Mouse (Mus musculus): ENCODE measurements around the gene Memo1. TPM values are rescaled to one million over a fixed set of nuclear protein-coding genes. Genes with fewer than 3 reads are reported as not detected.
"Not testable (repeated sequence)": the region's sequence is repeated elsewhere in the genome, so short reads cannot be mapped to it uniquely, and the experiment has no call there.

Memo1 gene
- total RNA-seq, 1 experiment = 66.7 TPM

DNA sequence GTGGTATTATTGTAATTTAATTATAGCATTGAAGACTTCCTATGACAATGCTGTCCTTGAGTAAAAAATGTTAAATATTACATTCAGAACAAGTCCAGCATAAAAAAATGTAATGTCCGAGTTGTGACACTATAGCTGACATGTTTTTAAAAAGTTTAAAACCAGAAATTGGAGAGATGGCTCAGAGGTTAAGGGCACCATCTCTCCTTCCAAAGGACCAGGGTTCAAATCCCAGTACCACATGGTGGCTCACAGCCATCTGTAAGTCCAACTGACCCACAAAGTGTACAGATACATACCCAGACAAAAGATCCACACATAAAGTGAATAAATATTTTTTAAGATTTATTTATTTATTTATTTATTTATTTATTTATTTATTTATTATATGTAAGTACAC is 10.7 kb upstream of the Memo1 start:
- Histone ChIP-seq H3K4me1 (ENCODE audit: control insufficient read depth in 2 of 2, insufficient read depth in 2 of 2, low read length in 2 of 2, poor library complexity in 1 of 2) (peaks cover 2 to 4% of the 10 kb centered on the region in 2 experiments; a peak in 3 of 4 replicates), H3K36me3 (ENCODE audit: control insufficient read depth, insufficient read depth, low read length, poor library complexity, severe bottlenecking) (peaks cover 34% of the 10 kb centered on the region), H3K4me3 (ENCODE audit: insufficient read depth in 1 of 2, low read depth in 1 of 2, low read length in 2 of 2, poor library complexity in 1 of 2, severe bottlenecking in 1 of 2) (no peak overlapping the region), H3K9me3 (ENCODE audit: control insufficient read depth, insufficient read depth, low read depth, low read length) (no peaks in the 10 kb centered on the region), H3K27ac (ENCODE audit: insufficient read depth, low read depth, low read length, poor library complexity, severe bottlenecking) (no peak overlapping the region), H3K9ac (ENCODE audit: insufficient read depth, low read depth, low read length, poor library complexity, severe bottlenecking) (no peak overlapping the region)
- in situ Hi-C loops (cut with MboI; ENCODE audit: low sequenced_read_pairs in 2 of 2, unreplicated experiment in 2 of 2) = no loop called here
- no peak for TF ChIP-seq CHD2 (IDR thresholded peaks at IDR 0.05; ENCODE audit: low read depth, low read length)
- no peak for DNase-seq (ENCODE audit: low read depth, low spot score)

DNA sequence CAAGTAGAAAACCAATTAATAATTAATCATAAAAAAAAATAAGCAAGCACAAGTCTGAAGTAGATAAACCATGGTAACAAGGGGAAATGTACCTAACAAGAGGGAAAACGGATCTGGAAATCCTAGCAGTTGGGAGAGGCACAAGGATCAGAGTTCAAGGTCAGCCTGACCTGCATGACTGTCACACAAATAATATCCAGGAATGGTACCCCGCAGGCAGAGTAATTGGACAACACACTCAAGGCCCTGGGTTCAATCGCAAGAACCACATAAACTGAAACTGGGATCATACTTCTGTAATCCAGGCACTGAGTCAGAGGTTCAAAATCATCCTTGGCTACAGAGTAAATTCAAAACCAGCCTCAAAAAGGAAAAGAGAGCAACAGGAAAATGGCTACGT is 10.3 kb upstream of the Memo1 start:
- H3K4me1 ChIP-seq (ENCODE audit: control insufficient read depth in 2 of 2, insufficient read depth in 2 of 2, low read length in 2 of 2, poor library complexity in 1 of 2) = peaks cover 2 to 4% of the 10 kb centered on the region in 2 experiments; a peak in 3 of 4 replicates
- no peaks in the 10 kb centered on the region for H3K9me3 ChIP-seq (ENCODE audit: control insufficient read depth, insufficient read depth, low read depth, low read length)
- no peak overlapping the region for H3K4me3 ChIP-seq (ENCODE audit: insufficient read depth in 1 of 2, low read depth in 1 of 2, low read length in 2 of 2, poor library complexity in 1 of 2, severe bottlenecking in 1 of 2)
- H3K9ac ChIP-seq (ENCODE audit: insufficient read depth, low read depth, low read length, poor library complexity, severe bottlenecking) = no peak overlapping the region
- no peak overlapping the region for H3K27ac ChIP-seq (ENCODE audit: insufficient read depth, low read depth, low read length, poor library complexity, severe bottlenecking)
- in situ Hi-C loops (cut with MboI; ENCODE audit: low sequenced_read_pairs in 2 of 2, unreplicated experiment in 2 of 2) = no loop called here
- no peak for DNase-seq (ENCODE audit: low read depth, low spot score)
- TF ChIP-seq MAFK (IDR thresholded peaks at IDR 0.05; ENCODE audit: insufficient read depth, low read depth, low read length) = no peak
- no peak for TF ChIP-seq ZC3H11A (IDR thresholded peaks at IDR 0.05; ENCODE audit: borderline replicate concordance, low read depth, low read length)
- no peak for TF ChIP-seq HCFC1 (IDR thresholded peaks at IDR 0.05; ENCODE audit: borderline replicate concordance, insufficient read depth, low read length)
- no peak for TF ChIP-seq CHD2 (IDR thresholded peaks at IDR 0.05; ENCODE audit: low read depth, low read length)
- no peak for TF ChIP-seq ZNF384 (IDR thresholded peaks at IDR 0.05; ENCODE audit: low read depth, low read length)
- peaks cover 34% of the 10 kb centered on the region for H3K36me3 ChIP-seq (ENCODE audit: control insufficient read depth, insufficient read depth, low read length, poor library complexity, severe bottlenecking)

DNA sequence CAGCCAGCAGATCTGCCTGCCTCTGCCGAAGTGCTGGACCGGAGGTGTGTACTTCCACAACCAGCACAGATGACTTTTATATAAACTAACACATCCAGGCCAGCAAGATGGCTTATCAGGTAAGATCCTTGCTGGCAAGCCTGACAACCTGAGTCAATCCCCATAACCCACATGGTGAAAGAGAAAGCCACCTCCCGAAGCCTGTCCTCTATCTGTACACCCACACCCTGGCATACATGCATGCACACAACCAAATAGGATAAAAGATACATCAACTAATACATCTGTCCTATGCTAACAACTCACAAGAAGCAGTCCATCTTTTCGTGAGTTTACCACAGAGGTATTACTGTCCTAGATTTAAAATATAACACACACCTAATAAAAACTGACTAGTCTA is 8.7 kb upstream of the Memo1 start:
- Histone ChIP-seq H3K4me3 (ENCODE audit: insufficient read depth in 1 of 2, low read depth in 1 of 2, low read length in 2 of 2, poor library complexity in 1 of 2, severe bottlenecking in 1 of 2) (no peak overlapping the region), H3K9me3 (ENCODE audit: control insufficient read depth, insufficient read depth, low read depth, low read length) (no peaks in the 10 kb centered on the region), H3K27ac (ENCODE audit: insufficient read depth, low read depth, low read length, poor library complexity, severe bottlenecking) (no peak overlapping the region), H3K36me3 (ENCODE audit: control insufficient read depth, insufficient read depth, low read length, poor library complexity, severe bottlenecking) (peaks cover 30% of the 10 kb centered on the region), H3K9ac (ENCODE audit: insufficient read depth, low read depth, low read length, poor library complexity, severe bottlenecking) (no peak overlapping the region), H3K4me1 (ENCODE audit: control insufficient read depth in 2 of 2, insufficient read depth in 2 of 2, low read length in 2 of 2, poor library complexity in 1 of 2) (peaks cover 0 to 4% of the 10 kb centered on the region in 2 experiments; a peak in 2 of 4 replicates)
- DNase-seq (ENCODE audit: low read depth, low spot score) = no peak
- in situ Hi-C loops (cut with MboI; ENCODE audit: low sequenced_read_pairs in 2 of 2, unreplicated experiment in 2 of 2) = no loop called here
- TF ChIP-seq ZNF384 (IDR thresholded peaks at IDR 0.05; ENCODE audit: low read depth, low read length) = no peak
- no peak for TF ChIP-seq HCFC1 (IDR thresholded peaks at IDR 0.05; ENCODE audit: borderline replicate concordance, insufficient read depth, low read length)
- TF ChIP-seq MAFK (IDR thresholded peaks at IDR 0.05; ENCODE audit: insufficient read depth, low read depth, low read length) = no peak
- no peak for TF ChIP-seq CHD2 (IDR thresholded peaks at IDR 0.05; ENCODE audit: low read depth, low read length)
- TF ChIP-seq ZC3H11A (IDR thresholded peaks at IDR 0.05; ENCODE audit: borderline replicate concordance, low read depth, low read length) = no peak

DNA sequence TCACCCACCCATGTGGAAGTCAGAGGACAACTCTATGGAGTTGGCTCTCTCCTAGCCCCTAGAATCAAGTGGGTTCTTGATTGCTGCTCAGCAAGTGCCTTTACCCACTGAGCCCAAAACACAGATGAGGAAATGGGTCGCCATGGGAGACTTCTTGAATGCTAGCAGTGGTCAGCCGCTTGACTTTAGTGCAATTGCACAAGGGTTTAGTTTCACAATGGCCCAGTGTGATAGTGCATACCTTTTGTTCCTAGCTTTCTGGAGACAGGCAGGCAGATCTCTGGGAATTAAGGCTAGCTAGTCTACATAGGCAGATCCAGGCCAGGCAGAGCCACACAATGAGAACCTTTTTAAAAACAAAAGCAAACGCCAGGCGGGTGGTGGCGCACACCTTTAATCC is 4.8 kb upstream of the Memo1 start:
- H3K4me1 ChIP-seq (ENCODE audit: control insufficient read depth in 2 of 2, insufficient read depth in 2 of 2, low read length in 2 of 2, poor library complexity in 1 of 2) = peaks cover 0 to 4% of the 10 kb centered on the region in 2 experiments; a peak in 2 of 4 replicates
- TF ChIP-seq MAFK (IDR thresholded peaks at IDR 0.05; ENCODE audit: insufficient read depth, low read depth, low read length) (no peak), HCFC1 (IDR thresholded peaks at IDR 0.05; ENCODE audit: borderline replicate concordance, insufficient read depth, low read length) (no peak)
- no peaks in the 10 kb centered on the region for H3K9me3 ChIP-seq (ENCODE audit: control insufficient read depth, insufficient read depth, low read depth, low read length)
- in situ Hi-C loops (cut with MboI; ENCODE audit: low sequenced_read_pairs in 2 of 2, unreplicated experiment in 2 of 2) = no loop called here
- H3K9ac ChIP-seq (ENCODE audit: insufficient read depth, low read depth, low read length, poor library complexity, severe bottlenecking) = no peak overlapping the region
- no peak overlapping the region for H3K27ac ChIP-seq (ENCODE audit: insufficient read depth, low read depth, low read length, poor library complexity, severe bottlenecking)
- H3K4me3 ChIP-seq (ENCODE audit: insufficient read depth in 1 of 2, low read depth in 1 of 2, low read length in 2 of 2, poor library complexity in 1 of 2, severe bottlenecking in 1 of 2) = no peak overlapping the region
- peaks cover 16% of the 10 kb centered on the region for H3K36me3 ChIP-seq (ENCODE audit: control insufficient read depth, insufficient read depth, low read length, poor library complexity, severe bottlenecking)
- no peak for DNase-seq (ENCODE audit: low read depth, low spot score)

DNA sequence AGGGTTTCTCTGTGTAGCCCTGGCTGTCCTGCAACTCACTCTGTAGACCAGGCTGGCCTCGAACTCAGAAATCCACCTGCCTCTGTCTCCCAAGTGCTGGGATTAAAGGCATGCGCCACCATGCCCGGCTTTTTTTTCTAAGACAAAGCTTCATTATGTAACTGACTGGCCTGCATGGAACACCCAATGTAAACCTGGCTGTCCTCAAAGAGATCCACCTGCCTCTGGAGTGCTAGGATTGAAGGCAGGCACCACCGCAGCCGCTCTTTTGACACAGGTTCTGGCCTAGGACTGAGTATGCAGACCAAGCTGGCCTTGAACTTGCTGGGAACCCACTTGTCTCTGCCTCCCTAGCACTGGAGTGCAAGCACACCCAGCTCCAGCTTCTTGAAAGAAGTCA is 1.7 kb upstream of the Memo1 start:
- H3K4me3 ChIP-seq (ENCODE audit: insufficient read depth in 1 of 2, low read depth in 1 of 2, low read length in 2 of 2, poor library complexity in 1 of 2, severe bottlenecking in 1 of 2); H3K9me3 ChIP-seq (ENCODE audit: control insufficient read depth, insufficient read depth, low read depth, low read length); H3K27ac ChIP-seq (ENCODE audit: insufficient read depth, low read depth, low read length, poor library complexity, severe bottlenecking); H3K9ac ChIP-seq (ENCODE audit: insufficient read depth, low read depth, low read length, poor library complexity, severe bottlenecking); H3K36me3 ChIP-seq (ENCODE audit: control insufficient read depth, insufficient read depth, low read length, poor library complexity, severe bottlenecking); H3K4me1 ChIP-seq (ENCODE audit: control insufficient read depth in 2 of 2, insufficient read depth in 2 of 2, low read length in 2 of 2, poor library complexity in 1 of 2); DNase-seq (ENCODE audit: low read depth, low spot score); in situ Hi-C loops (cut with MboI; ENCODE audit: low sequenced_read_pairs in 2 of 2, unreplicated experiment in 2 of 2): not testable (repeated sequence)

All from ES-E14 (cell line).